Mouse (Mus musculus): ENCODE measurements around the gene Foxd2.

The Foxd2 gene

DNA sequence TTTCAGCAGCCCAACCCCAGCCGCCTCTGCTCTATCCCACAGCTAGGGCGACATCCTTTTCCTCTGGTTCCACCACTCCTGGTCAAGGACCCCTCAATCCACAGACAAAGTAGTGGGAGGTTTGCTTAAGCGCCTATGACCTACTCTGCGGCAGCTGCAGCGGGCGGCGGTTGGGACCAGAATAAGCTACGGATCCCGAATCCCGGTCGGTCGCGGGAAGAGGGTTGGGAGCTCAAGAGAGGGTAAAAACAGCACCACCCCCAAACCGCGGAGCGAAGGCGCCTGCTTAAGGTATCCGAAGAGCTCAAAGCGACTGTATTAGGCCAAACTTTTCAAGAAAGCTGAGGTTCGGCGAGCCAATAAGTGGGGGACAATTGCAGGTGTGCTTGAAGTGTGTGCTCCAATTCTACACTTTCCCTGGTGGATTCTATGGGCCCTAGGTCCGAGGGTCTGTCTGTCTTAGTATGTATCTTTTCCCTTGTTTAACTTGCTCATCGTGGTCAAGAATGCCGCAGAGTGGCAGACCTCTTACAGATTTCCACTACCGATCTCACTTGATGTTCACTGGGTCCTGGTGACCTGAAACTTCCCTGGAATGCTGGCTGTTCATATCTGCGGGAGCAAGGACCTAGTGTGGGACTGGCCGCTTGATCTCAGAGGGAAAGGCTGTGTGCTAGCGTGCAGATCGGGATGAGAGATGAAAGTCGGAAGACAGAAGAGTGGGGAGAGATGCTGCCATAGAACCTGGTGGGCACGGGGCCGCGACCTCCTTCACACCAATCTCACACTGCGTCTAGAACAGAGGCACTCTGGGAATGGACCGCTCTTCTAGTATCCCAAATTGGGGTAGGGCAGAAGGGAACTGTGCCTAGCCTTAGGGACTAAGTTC, 4.3 kb upstream of the Foxd2 start:
- no peak for DNase-seq (ENCODE audit: low spot score in 2 of 2)

DNA sequence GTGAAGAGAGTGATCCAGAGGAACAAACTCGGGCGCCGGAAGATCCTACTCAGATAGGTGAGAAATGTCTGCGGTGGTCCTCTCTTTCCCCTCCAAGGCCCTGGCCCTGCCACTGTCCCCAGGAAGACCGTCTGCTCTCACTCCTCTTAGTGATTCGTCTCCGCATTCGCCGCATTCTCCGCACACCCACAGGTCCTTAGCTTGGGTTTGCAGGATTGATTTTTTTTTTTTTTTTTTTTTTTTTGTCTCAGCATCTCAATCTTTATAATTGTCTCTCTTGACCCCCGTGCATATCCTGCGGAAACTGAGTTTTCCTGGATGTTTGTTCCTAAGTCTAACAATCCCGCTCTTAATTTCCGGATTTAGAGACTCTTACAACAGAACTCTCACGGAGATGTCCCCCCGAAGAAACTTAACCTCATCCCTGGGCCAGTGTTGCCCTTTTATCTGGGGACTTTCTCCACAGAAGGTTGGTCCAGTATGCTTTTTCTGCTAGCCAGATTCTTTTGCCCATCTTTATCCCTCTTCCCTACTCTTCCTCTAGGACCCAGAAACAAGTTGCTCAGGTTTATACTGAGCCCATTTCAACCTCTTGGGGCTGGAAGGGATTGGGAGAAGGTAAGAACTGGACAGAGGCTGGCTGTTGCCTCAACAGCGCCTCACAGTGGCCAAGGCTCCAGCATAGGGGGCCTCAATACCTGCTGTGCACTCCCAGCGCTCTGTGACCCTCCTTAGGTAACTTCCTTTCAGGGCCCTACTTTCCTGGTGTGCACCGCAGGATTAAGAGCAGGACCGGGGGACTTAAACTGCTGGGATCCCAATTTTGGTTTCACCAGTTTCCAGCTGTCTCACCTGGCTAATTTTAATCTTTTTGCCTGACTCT, 1.2 kb upstream of the Foxd2 start:
- DNase-seq (ENCODE audit: low spot score in 2 of 2), result no peak

DNA sequence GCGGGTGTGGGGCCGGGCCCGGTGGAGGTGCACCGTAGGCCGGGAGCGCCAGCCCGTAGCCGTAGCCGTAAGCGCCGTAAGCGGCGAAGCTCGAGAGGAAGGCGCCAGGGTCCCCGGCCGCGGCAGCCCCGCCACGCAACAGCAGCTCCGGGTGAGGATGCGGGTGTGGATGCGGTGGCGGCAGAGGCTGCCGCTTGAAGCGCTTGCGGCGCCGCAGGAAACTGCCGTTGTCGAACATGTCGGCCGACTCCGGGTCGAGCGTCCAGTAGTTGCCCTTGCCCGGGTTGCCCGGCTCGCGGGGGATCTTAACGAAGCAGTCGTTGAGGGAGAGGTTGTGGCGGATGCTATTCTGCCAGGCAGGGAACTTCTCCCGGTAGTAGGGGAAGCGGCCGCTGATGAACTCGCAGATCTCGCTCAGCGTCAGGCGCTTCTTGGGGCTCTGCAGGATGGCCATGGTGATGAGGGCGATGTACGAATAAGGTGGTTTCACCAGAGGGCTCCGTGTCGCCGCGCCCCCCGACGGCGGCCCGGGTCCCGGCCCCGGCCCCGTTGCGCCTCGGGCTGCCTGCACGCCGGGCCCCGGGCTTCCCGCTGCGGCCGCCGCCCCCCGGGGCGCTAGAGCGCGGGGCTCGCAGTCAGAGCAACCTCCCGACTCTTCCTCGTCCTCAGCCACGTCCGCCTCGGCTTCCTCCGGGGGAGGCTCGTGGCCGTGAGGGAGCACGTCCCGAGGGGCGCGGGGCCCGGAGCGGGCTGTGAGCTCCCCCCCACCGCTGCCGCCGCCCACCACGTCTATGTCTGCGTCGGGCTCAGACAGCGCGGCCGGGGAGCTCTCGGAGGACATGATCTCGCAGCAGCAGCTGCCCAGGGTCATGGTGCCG, 483 bp downstream of the Foxd2 start:
- peak; percentile 29 to 31 for DNase-seq (ENCODE audit: low spot score in 2 of 2)

DNA sequence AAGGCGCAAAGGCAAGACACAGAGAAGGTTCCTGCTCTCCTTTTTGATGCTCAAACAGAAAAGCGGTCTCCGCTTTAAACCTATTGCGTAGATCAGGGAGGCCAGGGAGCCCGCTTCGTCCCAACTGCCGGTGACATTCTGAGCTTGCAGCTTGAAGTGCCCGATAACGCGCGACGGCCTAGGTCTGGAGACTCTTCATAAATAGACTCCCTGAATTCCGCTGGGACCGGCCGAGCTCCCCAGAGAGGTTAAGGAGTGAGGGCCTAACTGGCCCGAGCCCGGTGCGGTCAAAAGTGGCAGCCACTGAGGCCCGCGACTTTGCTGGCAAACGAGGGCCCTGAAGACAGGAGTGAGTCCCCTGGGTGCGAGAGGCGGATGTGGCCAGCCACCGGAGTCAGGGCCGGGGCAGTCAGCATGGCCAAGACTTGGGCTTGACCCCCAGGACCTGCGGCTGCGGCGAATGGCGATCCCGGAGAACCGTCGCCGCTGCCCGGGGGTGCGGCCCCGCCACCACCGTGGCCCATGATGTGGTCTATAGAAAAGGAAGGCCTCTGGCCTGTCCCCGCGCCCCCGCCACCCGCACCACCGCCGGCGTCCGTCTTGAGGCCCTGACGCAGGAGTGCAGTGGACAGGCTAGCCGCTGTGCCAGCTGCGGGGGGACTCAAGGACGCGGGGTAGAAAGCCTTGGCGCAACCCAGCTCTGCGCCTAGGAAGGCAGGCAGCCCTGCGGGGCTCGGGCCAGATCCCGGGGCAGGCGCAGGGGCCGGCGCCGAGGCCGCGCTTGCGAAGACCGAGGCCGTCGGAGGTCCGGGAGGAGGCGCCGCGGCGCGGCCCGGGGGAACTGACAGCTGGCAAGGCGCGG, 1.4 kb downstream of the Foxd2 start:
- DNase-seq (ENCODE audit: low spot score in 2 of 2), result no peak

DNA sequence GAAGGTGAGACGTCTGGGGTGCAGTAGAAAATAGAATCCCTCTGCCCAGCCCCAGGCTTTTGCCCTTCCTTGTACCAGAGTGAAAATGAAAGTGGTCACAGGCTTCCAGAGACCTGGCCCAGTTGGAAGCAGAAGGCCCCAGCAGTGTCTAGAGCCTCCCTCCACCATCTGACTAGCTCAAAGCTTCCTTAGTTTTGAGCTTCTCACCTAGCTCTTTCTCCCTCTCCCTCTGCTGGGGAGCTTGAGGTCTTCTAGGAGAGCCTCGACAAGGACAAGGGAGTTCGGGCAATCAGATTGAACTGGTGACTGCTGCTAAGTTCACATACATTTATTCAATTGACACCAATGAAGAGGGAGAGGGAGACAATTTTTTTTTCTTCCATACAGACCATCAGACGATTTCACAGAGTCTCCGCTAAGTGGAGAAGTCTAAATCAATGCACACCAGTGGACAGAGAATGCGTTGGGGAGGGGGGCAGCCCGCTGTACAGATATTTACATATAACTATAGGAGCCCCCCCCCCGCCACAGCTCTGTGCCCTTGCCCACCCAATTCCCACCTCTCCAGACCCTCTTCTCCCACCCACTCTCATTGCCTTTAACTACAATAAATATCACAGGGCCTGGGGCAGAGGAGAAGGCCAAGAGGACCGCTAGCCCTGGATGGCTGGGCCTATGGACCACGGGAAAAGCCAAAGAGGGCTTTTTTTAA, 2.5 kb downstream of the Foxd2 start:
- no peak for DNase-seq (ENCODE audit: low spot score in 2 of 2)

DNA sequence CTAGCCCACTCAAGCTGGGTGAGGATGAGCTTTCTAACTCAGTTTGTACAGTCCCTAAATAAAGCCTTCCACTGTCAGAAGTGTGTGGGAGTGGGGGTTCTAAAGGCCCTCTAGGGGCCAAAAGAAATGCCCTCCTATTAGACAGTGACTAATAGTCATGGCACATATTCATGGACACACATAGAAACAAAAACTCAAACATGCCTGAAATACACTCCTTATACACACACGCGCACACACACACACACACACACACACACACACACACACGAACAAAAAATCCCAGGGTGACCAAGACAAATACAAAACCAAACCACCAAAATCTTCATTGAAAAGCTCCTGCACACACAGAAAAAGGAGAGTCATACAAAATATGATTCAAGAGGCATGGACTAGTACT, 3.2 kb downstream of the Foxd2 start:
- no peak for DNase-seq (ENCODE audit: low spot score in 2 of 2)

DNA sequence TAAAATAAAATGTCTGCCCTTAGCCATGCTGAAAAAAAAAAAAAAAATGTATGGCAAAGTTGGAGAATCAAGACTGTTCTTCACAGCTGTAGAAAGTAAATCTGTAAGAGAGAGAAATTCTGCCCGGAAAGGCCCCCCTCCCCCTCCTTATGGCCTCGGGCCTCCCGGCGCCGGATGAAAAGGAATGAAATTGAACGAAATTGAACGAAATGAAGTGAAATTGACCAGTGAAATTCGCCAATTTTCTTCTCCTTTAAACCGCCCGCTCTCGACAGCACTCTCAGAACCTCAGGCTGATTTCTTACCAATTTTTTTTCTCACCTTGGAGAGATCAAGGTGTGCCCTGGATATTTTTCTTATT, 5.3 kb downstream of the Foxd2 start:
- no peak for DNase-seq (ENCODE audit: low spot score in 2 of 2)

DNA sequence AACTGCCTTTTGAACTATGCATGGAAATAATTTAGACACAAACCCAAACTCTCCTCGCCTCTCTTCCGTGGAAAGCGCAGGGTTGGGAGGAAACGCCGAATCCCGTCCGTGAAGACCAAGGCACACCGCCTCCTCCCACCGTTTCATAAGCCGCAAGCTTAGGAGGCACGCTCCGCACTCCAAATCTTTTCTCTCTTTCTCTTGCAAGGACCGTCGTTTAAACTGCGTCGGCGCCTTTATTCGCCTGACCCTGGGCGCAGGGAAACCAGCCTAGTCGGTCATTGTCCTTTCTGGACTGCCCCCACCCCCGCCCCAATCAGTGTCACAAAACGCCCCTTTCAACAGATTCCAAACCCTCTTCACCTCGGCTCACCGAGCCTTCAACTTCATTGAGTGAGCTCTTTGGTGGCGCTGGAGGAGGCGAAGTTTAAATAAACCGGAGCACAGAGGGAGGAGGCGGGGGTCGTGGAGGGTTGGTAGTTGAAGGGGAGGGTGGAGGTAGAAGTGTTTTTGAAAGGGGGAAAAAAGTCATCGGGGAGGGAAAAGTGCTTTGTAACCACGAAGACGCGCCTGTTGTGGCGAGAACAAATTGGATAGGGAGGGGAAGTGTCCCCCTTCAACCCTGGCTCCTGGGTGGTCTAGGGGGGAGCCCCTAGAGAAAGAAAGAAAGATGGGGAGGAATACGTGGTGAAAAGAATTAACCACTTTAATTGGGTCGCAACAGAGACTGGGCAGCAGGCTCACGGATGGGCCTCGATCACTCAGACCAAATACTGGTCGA, 5.8 kb downstream of the Foxd2 start:
- DNase-seq (ENCODE audit: low spot score in 2 of 2), result no peak

DNA sequence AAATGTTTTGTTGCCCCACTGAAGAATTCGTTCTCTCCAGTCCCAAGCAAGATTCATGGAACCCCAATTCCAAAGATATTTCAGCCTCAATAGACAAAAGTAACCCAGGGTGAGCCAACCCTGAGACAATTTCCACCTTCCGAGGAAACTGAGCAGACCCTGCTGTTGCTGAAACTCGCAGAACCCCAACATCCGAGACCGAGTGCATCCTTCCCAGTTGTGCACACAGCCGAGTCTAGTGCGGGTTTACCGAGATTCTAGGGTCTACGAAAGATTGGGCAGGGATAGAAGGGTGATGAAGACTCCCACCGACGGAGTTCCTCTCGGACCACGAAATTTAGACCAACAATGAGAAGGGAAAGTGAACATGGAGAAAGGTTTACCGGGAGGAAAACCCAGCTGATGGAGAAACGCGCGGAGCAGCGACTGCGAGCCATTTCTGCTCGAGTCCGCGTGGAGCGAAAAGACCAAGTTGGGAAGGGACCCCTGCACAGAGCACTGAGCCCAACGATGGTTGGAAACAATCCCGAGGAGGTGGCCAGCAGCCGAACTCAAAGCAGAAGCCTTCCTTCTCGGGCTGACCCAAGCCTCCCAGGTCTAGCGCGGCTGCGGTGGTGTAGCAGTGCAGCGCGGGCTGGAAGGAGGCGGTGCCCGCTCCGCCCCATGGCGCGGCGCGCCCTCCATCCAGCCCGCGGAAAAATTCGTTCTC, 6.9 kb downstream of the Foxd2 start:
- DNase-seq (ENCODE audit: low spot score in 2 of 2), result no peak

DNA sequence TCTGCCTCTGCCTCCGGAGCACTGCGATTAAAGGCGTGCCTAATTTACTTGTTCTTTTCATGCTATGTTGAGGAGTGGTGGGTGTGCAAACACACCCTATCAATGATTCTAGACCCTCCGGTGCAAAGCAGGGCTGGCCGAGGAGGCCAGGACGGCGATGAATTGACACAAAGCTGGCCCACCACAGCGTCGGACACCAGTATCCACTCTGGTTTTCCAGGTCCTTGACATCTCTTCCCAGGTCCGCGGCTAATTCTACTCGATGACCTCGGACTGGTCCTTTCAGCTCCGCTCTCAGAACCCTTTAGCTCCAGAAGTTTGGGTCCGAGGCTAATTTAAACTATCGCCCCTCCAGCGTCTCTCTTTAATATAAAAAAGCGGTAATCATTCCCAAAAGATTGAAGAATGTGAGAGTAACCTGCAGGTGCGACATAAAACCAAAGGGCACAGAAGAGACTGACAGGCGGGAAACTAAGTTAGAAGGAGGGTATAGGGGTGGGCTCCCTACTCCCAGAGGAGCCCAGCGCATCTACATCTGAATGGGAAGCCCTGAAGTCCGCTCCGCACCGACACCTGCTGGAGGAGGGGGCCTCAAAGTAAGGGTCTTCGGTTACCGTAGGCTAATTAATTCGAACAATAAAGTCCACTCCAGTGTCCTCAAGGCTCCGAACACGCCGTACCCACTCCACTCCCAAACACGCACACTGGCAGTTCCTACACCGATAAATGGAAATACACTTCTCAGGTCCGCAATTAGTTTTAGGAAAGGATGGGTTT, 7.6 kb downstream of the Foxd2 start:
- no peak for DNase-seq (ENCODE audit: low spot score in 2 of 2)

DNA sequence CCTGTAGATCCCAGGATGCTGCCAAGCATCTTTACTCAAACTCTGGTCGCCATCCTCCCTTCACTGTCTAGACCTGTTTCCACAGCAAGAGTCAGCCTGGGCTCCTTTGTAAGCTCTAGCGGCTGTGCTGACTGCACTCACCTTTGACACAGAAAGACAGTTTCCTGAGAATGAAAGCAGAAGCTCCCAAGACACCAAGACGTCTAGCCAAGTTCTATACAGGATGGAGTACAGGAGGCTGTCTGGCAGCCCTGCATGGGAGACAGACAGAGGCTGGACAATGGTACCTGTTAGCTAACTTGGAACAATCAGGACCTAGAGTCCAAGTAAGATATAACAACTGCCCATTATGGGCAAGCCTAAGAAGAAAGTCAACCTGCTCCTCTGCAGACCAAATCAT, 8.8 kb downstream of the Foxd2 start:
- no peak for DNase-seq (ENCODE audit: low spot score in 2 of 2)

DNA sequence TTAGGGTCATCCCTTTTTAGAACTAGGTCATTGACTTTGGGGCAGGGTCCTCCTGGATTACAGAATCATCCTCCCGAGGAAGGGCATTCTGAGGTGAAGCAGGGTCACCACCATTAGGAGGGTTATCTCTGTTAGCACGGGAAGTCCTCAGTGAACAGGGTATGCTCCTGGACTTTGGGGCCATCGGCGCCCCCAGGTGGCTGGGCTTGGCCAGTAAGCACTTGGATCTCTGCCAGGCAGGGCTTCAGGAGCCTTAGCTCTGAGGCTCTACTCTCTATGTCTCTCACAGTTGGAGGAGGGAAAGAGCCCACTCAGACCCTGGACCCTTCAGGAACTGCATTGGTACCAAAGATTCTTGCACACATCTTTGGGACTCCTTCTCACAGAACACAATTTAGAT, 10.8 kb downstream of the Foxd2 start:
- DNase-seq (ENCODE audit: low spot score in 2 of 2), result no peak

DNA sequence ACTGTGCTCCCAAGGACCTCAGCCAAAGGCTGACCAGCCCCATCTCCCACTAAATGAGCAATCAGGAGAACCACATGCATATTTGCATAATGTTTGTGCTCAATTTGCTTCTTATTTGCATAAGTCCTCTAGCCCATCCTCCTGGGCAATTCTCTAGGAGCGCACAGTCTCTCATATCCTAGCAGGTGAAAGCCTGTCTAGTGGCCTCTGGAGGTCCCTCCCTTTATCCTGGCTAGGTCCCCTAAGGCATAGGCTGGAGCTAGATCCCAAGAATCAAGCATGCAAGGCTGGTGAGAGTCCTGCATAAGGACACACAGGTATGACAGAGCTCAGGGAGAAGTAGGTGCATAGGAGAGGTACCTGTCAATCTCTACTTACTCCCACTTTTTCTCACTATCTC, 26.4 kb downstream of the Foxd2 start:
- no peak for DNase-seq (ENCODE audit: low spot score in 2 of 2)

DNA sequence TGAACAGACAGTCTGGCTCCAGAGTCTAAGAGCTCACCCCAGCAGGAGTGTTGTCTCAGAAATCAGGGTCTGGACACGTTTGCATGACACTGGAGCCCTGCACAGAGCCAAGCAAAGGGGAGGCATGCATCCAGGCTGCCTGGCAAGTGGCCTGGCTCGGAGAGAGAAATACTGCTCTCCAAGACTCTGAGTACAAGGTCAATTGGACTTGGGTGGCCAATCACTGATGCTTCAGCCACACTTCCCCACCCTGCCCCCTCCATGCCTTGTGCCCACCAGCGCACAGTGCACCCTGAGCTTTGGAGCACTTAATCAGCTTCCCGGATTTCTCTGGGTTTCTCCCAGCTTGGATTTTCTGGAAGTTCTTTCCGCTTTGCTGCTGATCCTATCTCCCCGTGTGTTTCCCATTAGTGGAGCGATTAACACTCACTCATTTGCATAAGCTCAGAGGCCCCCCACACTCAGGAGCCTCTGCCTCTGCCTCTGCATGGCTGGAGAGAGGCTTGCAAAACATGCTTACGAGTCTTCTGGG, 32.2 kb downstream of the Foxd2 start:
- DNase-seq (ENCODE audit: low spot score in 2 of 2), result no peak

DNA sequence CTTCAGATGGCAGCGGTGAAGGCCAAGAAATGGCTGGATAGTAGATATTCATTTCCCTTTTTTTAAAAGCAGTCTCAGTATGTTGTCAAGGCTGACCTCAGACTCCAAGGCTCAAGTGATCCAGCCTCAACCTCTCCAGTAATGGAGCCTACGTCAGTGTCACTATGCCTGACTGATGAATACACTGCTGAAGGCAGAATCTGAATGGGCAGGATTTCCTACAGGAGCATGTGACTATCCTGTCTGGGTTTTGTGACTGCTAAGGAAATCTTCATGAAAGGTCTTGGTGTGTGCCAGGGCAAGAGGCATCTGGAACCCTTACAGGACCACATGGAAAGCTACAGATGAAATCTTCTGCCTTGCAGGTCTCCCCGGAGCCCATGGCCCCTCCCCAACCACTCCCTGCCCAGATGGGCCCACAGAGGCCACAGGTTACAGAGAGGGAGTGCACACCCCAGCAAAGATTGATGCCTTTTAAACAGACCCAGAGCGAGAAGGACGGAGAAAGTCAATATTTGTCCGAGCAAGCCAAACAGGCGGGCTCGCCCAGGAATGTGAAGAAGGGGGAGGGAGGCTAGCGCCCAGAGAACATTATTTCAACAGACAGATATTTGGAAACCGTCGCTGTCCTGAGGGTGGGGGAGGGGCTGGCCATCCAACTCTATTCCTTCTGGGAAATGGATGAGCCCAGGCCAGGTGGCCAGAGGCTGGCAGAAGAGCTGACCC, 38.7 kb downstream of the Foxd2 start:
- no peak for DNase-seq (ENCODE audit: low spot score in 2 of 2)

DNA sequence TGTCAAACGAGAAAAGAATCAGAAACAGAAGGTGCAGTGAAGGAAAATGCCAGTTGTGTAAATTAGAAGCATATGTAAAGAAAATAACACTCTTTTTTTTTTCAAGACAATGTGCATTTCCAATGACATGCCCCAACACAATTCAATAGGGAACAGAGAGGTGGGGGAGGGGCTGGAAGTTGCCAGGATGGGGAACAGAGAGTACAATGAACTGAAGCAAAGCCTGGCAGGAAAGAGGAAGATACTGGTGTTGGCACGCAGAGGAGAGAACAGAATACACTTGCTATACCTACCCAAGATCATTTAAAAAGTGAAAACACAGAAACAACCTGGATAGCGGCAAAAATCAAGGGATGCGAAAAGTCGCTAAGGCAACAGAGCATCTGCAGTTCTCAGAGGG, 45.5 kb downstream of the Foxd2 start:
- no peak for DNase-seq (ENCODE audit: low spot score in 2 of 2)

DNA sequence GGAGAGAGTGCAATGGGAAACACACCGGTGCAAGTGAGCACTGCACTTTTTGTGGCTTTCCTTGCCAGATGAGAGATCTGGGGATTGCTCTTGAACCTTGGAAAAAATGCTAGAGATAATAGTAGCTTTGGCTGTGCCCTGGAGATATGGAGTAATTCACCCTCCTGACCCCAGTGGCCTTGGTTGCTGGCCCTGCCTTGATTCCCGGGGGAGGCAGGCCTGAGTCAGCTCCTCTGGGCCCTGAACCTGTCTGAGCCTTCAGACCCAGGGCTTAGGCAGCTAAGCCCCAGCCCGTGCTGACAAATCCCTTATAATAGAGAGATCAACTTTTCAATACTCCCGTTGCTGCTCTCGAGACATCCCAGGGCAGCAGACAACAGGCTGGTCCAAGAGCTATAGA, 50.2 kb downstream of the Foxd2 start:
- DNase-seq (ENCODE audit: low spot score in 2 of 2), result no peak
